Mouse (Mus musculus) cortical plate, adult 2 months (tissue): Measurements from ENCODE around the gene Itpkc. TPM values are rescaled to one million over a fixed set of nuclear protein-coding genes. Genes with fewer than 3 reads are reported as not detected.

Experiments
- H3K27ac ChIP-seq: fragments of 200-500 bp; 2 replicates; pipeline ENCODE4 v1.5.1; 2012; ENCODE audit warnings: low read length, control low read depth, inconsistent platforms; ENCODE audit not compliant: insufficient read depth
- H3K4me1 ChIP-seq: fragments of 200-500 bp; 2 replicates; pipeline ENCODE4 v1.6.1; 2011; ENCODE audit warnings: low read length; ENCODE audit not compliant: control insufficient read depth, insufficient read depth
- H3K4me3 ChIP-seq: fragments of 200-500 bp; 2 replicates; pipeline ENCODE4 v1.5.1; 2011; ENCODE audit warnings: mild to moderate bottlenecking, low read length, control low read depth; ENCODE audit not compliant: insufficient read depth
- CTCF ChIP-seq: fragments of 200-500 bp; IDR thresholded peaks from 2 replicates; pipeline ENCODE4 v1.5.1; 2011; ENCODE audit warnings: mild to moderate bottlenecking, control low read depth, low read length; ENCODE audit not compliant: insufficient read depth; ENCODE audit errors: extremely low read depth
- POLR2A ChIP-seq: fragments of 200-500 bp; IDR thresholded peaks from 2 replicates; pipeline ENCODE4 v1.6.1; 2011; ENCODE audit warnings: mild to moderate bottlenecking, low read length, control low read depth; ENCODE audit not compliant: insufficient read depth; ENCODE audit errors: extremely low read depth
- polyA plus RNA-seq: library from polyadenylated mRNA; depleted of rRNA; stranded (reverse); fragments of >200 nt; gene quantifications from 2 replicates; pipeline ENCODE4 v1.2.3, GENCODE M21; 2012

The Itpkc gene
- polyA plus RNA-seq, 1 experiment = 6.8 TPM

DNA sequence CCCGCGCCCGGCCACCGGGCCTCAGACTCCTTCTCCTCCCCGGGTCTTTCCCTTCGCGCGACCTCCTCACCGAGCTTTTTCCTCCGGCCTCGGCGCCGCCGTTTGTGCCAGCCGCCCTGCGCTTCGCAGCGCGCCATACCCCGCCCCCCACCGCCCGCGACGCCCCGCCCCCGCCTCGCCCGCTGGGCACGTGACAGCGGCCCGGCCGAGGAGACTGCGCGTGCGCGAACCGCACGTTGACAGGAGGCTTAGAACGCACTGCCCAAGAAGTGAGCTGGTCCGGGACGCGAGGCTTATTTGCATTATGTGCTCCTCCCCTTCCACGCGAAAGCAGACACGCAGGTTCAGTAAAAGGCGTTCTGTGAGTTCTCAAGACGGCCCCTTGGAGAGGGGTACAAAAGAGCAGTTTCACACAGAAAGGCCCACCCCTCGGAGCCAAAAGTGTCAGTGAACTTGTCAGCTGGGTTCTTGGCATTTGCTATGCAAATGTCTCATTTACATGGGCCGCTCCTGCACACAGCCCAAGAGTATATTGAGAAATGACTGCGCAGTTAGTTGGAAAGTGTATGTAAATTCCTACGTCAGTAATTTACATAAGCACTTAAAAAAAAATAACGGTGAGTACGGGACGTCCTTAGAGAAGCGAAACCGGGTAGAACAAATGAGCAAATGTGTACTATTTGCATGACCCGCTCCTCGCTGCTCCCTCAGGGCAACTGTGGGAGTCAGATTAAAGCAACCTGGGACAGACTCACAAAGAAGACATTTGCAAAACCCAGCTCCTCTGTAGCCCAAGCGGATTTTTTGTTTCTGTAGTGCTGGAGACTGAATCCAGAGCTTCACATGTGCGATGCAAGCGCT lies 61.6 kb downstream of the Itpkc start, which contains the start of gene Egln2:
Gene Egln2 (minus strand): TSS at position 189 of the 861 bp plus-strand sequence.
- Histone ChIP-seq H3K4me3 (peak within 1 kb of the TSS; percentile 97), H3K27ac (peak within 1 kb of the TSS; percentile 96), H3K4me1 (peaks cover 11% of the 10 kb centered on the region; the same call in 1 of the 2 replicates)
- no peak for TF ChIP-seq CTCF
- peak; percentile 84 for TF ChIP-seq POLR2A

DNA sequence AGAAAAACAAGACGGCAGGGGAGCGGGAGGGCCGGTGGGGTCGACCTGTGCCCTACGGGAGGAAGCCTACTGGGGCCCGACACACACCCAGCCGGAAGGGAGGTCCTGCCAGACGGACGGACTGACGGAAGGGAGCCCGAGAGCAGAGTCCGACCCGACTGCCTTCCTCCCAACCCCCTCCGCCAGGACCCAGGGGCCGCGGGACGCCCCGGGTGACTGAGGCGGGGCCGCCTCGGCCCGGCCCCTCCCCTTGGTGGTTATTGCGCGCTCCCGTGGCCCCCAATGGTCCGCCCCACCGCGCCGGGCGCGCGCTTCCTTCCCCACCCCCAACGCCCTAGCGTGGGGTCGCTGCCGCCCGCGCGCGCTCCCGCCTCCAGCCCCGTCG lies 62.2 kb downstream of the Itpkc start:
- peak overlapping the region; percentile 97 for H3K4me3 ChIP-seq
- peaks cover 12% of the 10 kb centered on the region; the same call in 1 of the 2 replicates for H3K4me1 ChIP-seq
- TF ChIP-seq CTCF (no peak), POLR2A (peak; percentile 39; the same call in 1 of the 2 replicates)
- peak overlapping the region; percentile 96 for H3K27ac ChIP-seq

DNA sequence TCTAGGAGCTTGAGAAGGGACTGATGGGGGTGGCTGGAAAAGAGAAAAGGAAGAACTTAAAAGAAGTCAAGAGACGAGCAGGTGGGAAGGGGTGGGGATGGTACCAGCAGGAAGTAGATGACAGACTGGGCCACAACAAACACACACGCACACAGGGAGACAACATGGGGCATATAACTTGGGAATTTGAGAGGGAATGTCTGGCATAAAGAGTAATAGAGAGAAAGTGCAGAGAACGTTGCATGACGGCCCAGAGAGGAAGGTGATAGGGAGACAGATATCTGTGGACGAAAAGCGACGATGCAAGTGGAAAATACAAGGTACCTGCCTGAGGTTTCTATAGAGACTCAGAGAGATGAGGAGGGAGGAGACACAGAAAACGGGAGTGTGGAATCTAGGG lies 62.8 kb downstream of the Itpkc start:
- TF ChIP-seq POLR2A = no peak
- Histone ChIP-seq H3K4me3 (peak overlapping the region; percentile 97), H3K27ac (peak overlapping the region; percentile 96), H3K4me1 (peaks cover 14% of the 10 kb centered on the region; the same call in 1 of the 2 replicates)

DNA sequence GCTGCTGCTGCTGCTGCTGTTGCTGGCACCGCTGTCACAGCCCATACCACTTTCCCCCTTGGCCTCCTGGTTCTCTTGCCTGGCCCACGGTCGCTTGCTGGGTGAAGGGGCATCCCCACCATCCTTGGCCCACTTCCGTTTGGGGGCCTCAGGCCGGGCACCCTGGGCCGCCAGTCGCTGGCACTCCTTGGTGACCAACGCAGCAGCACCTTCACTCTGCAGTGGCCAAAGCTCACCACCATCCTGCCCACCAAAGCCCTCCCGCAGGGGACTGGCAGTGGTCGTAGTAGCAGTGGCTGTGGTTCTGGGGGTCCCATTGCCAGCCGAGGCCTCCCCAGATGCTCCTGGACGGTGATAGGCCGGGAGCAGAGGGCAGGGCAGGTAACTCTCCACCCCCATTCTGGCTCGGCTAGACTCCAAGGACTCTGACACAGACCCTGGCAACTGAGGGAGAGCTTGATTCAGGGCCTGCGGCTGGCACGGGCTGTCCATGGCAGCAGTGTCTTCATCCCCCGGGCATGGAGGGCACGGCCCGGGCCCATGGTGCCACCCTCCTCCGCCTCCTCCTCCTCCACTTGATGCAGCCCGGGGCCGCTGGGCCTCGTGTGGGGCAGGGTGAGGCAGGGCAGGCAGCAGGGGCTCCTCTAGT lies 63.3 kb downstream of the Itpkc start:
- peaks cover 15% of the 10 kb centered on the region; the same call in 1 of the 2 replicates for H3K4me1 ChIP-seq
- H3K27ac ChIP-seq = peak overlapping the region; percentile 96; the same call in 1 of the 2 replicates

DNA sequence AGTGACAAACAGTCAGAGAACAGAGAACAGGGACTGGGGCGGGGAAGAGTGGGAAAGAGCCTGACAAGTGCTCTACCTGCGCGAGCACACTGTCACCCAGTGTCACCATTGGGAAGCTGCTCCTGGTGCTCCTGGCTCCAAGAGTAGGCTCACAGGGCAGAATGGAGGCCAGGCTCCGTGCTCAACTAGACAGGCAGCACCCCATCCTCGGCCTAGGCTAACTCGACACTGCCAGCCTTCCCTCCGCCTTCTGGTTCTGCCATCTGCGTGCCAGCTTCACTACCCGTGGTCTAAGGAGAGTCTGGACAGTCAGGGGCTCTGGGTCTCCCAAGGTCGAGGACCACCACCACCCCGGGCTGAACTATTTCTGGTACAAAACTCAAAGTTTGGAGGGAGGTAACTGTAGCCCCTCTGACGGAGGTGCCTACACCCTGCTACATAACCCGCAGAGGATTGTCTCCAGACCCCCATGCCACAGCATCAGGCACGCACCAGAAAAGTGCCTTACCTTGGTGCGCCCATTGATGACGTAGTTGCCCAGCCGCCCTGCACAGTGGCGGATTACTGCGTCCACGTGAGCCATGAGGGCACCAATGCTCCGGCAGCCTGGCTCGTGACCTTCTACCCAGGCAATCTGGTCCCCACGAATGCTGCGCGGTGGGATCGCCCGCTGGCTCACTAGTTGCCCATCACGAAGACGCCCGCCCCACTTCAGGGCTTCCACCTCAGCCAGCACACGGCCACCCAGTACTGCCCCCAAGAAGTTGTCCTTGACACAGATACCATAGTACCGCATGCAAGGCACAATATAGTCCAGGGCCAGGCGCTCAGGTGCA lies 64.1 kb downstream of the Itpkc start:
- Histone ChIP-seq H3K27ac (0 out of 2 replicates have a peak overlapping the region, but pooled peaks have one; percentile 22), H3K4me1 (peaks cover 17% of the 10 kb centered on the region; the same call in 1 of the 2 replicates), H3K4me3 (peak overlapping the region; percentile 97)
- no peak for TF ChIP-seq CTCF
- no peak for TF ChIP-seq POLR2A

More for the DNA sequence above, 63.3 kb downstream of the Itpkc start:
- peak overlapping the region; percentile 97 for H3K4me3 ChIP-seq
- no peak for TF ChIP-seq POLR2A
- no peak for TF ChIP-seq CTCF

DNA sequence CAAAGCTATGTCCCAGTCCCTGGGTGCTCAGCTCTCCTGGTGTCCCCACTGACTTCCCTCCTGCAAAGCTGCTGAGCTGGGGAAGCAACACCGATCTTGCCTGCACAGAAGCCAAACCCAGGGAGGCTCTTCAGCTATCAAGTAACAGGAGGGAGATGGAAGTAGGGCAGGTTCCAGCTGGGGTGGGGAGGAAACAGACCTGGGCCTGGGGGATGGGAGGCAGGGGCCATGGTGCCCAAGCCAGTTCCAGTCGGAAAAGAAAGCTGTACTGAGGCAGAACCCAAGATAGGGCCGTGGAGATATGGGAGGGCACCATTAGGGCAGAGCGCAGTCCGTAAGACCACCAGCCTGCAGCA lies 65.0 kb downstream of the Itpkc start:
- Histone ChIP-seq H3K4me1 (peaks cover 17% of the 10 kb centered on the region; the same call in 1 of the 2 replicates), H3K27ac (no peak overlapping the region), H3K4me3 (peak overlapping the region; percentile 97; the same call in 1 of the 2 replicates)
- TF ChIP-seq CTCF = no peak
- TF ChIP-seq POLR2A = no peak

DNA sequence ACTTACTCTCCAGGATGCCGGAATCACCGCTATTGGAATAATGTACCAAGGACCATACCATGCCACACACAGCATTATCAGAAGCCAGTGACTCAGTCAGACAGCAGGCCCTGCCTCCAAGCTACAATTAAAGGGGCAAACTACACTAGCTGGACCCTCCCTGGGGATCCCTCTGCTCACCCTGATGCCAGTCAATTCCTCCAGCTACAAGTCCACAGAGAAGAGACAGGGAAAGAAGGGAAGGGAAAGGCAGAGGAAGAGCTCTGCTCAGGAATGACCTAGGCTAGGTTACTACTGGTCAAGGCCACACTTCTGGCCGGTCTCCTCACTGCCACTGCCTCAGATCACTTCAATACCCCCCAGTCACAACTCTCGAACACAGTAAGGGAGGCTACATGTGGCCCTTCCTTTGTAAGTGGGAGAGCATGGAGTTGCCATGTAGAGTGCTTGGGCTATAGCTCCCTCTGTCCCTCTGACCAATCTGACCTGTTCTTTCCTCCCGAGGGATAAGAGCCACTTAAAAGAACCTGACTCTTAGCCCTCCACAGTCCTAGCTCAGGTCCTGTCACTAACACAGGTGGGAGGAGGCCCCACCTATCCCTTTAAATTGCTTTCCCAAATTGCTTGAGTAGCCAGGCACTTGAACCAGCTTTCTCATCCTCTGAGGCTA lies 65.5 kb downstream of the Itpkc start:
- H3K4me1 ChIP-seq = peaks cover 17% of the 10 kb centered on the region; the same call in 1 of the 2 replicates
- TF ChIP-seq CTCF (no peak), POLR2A (no peak)
- peak overlapping the region; percentile 97; the same call in 1 of the 2 replicates for H3K4me3 ChIP-seq
- no peak overlapping the region for H3K27ac ChIP-seq

DNA sequence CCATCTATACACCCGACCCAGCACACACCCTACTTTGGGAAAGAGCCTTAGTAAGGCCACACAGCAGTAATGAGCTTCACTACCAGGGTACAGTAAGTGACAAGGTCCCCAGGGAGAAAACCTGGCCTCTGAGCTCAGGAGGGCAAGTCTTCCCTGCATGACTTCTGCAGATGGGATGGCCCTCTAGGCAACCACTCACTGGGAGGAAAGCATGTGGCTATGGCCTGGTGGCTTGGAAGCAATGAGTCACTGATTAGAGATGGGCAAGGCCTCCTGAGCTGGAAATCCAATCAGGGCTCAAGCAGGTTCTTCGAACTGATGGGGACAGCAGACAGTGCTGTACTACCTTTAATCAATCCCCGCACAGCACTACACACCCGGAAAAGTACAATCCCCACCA lies 66.7 kb downstream of the Itpkc start:
- H3K4me3 ChIP-seq = no peak overlapping the region
- H3K27ac ChIP-seq = no peak overlapping the region
- H3K4me1 ChIP-seq = peaks cover 14% of the 10 kb centered on the region; the same call in 1 of the 2 replicates
- TF ChIP-seq POLR2A (no peak), CTCF (no peak)
